Comparison of ENCODE assay signal across 28 mouse cellular contexts in the genomic region with DNA sequence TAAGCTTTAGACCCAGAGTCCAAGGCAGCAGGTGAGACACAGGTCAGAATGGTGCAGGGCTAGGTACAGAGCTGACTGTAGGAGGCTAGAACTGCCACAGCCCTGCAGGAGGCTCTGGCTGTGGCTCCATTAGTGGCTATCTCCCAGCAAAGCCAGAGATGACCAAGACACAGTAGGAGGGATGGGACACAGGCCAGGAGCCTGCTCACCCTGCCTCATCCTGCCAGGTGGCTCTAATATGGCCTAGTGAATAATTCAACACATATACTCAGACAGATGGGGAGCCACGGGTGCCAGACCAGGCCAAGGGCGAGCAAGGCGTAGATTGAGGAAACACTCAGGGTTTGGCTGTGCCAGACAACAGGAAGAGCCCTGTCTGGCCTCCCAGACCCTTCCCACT. TPM values are rescaled to one million over a fixed set of nuclear protein-coding genes. Genes with fewer than 3 reads are reported as not detected.
A peak's percentile ranks its signal among the peaks of the same experiment; 100 is the strongest.
DNase-seq lines count a peak whose midpoint lies in the region; ATAC-seq and TF ChIP-seq lines count a peak whose summit lies in the region.
"Had no signal": no experiment of that assay in that cellular context is flagged by ENCODE, and none has a peak within 500 bp of the region (broad histone marks: within the 10 kb centered on the region; RNA-seq: fewer than 3 reads in every experiment).

No protein-coding gene starts in this region.

- no peaks in the 10 kb centered on the region for H3K27me3 ChIP-seq in hindbrain, postnatal 0 days (ENCODE audit: insufficient read depth, low read length)
- H3K27me3 ChIP-seq in hindbrain, embryonic 10.5 days (ENCODE audit: insufficient read depth, poor library complexity, severe bottlenecking): 0 out of 2 replicates have a peak, but pooled peaks cover 4% of the 10 kb centered on the region
- peaks cover 5% of the 10 kb centered on the region; the same call in 1 of the 2 replicates for H3K27me3 ChIP-seq in neural tube, embryonic 15.5 days (replicated peaks)
- H3K27me3 ChIP-seq in lung, postnatal 0 days (replicated peaks; ENCODE audit: insufficient read depth, low read length): no peaks in the 10 kb centered on the region
- H3K27me3 ChIP-seq: hindbrain, embryonic 12.5 days; lung, embryonic 15.5 days had no signal

- TF ChIP-seq CTCF in hindbrain, postnatal 0 days (IDR thresholded peaks at IDR 0.05; ENCODE audit: low read depth): no peak
- TF ChIP-seq CTCF in lung, postnatal 0 days (IDR thresholded peaks at IDR 0.05): no peak

- no peaks in the 10 kb centered on the region for H3K36me3 ChIP-seq in hindbrain, postnatal 0 days (ENCODE audit: insufficient read depth, low read length)
- no peaks in the 10 kb centered on the region for H3K36me3 ChIP-seq in hindbrain, embryonic 10.5 days
- H3K36me3 ChIP-seq in neural tube, embryonic 15.5 days: no peaks in the 10 kb centered on the region
- no peaks in the 10 kb centered on the region for H3K36me3 ChIP-seq in lung, postnatal 0 days (ENCODE audit: insufficient read depth, low read length)
- H3K36me3 ChIP-seq: heart, embryonic 10.5 days; heart, embryonic 15.5 days; hindbrain, embryonic 12.5 days; limb, embryonic 13.5 days; lung, embryonic 15.5 days had no signal

- H3K4me2 ChIP-seq in hindbrain, postnatal 0 days (ENCODE audit: low read depth, low read length): no peak overlapping the region
- H3K4me2 ChIP-seq in neural tube, embryonic 15.5 days: no peak overlapping the region
- H3K4me2 ChIP-seq in lung, postnatal 0 days (replicated peaks; ENCODE audit: low read depth, low read length): no peak overlapping the region
- H3K4me2 ChIP-seq: forebrain, embryonic 13.5 days; heart, embryonic 15.5 days; hindbrain, embryonic 12.5 days; limb, embryonic 13.5 days; liver, embryonic 11.5 days; lung, embryonic 15.5 days had no signal

- 38% methylated on average over 3 of the region's 3 CpGs for WGBS in hindbrain, postnatal 0 days
- 88% methylated on average over 3 of the region's 3 CpGs for WGBS in hindbrain, embryonic 10.5 days
- 84% methylated on average over 3 of the region's 3 CpGs for WGBS in neural tube, embryonic 15.5 days
- WGBS in lung, postnatal 0 days: 62% methylated on average over 3 of the region's 3 CpGs

- H3K27ac ChIP-seq in hindbrain, postnatal 0 days: no peak overlapping the region
- H3K27ac ChIP-seq in hindbrain, embryonic 10.5 days: no peak overlapping the region
- no peak overlapping the region for H3K27ac ChIP-seq in neural tube, embryonic 15.5 days (replicated peaks)
- H3K27ac ChIP-seq in lung, postnatal 0 days (ENCODE audit: low read length): no peak overlapping the region
- H3K27ac ChIP-seq: forebrain, embryonic 13.5 days; heart, embryonic 10.5 days; heart, embryonic 15.5 days; hindbrain, embryonic 12.5 days; limb, embryonic 13.5 days; lung, embryonic 15.5 days had no signal

- H3K9me3 ChIP-seq in hindbrain, postnatal 0 days (ENCODE audit: low read length): no peaks in the 10 kb centered on the region
- no peaks in the 10 kb centered on the region for H3K9me3 ChIP-seq in hindbrain, embryonic 10.5 days
- no peaks in the 10 kb centered on the region for H3K9me3 ChIP-seq in neural tube, embryonic 15.5 days (replicated peaks)
- no peaks in the 10 kb centered on the region for H3K9me3 ChIP-seq in lung, postnatal 0 days (ENCODE audit: low read length)
- H3K9me3 ChIP-seq: forebrain, embryonic 13.5 days; heart, embryonic 10.5 days; heart, embryonic 15.5 days; hindbrain, embryonic 12.5 days; limb, embryonic 13.5 days; lung, embryonic 15.5 days had no signal

- no peak overlapping the region for H3K4me3 ChIP-seq in hindbrain, postnatal 0 days (ENCODE audit: low read length)
- no peak overlapping the region for H3K4me3 ChIP-seq in hindbrain, embryonic 10.5 days
- no peak overlapping the region for H3K4me3 ChIP-seq in neural tube, embryonic 15.5 days (replicated peaks)
- no peak overlapping the region for H3K4me3 ChIP-seq in lung, postnatal 0 days (ENCODE audit: low read depth, low read length)
- H3K4me3 ChIP-seq: forebrain, embryonic 13.5 days; heart, embryonic 10.5 days; heart, embryonic 15.5 days; hindbrain, embryonic 12.5 days; limb, embryonic 13.5 days; lung, embryonic 15.5 days had no signal

- no peak for TF ChIP-seq EP300 in lung, postnatal 0 days (IDR thresholded peaks at IDR 0.05)

- peak; percentile 45 for DNase-seq in hindbrain, postnatal 0 days (ENCODE audit: low spot score)
- no peak for DNase-seq in hindbrain, embryonic 10.5 days (ENCODE audit: low spot score)
- DNase-seq in cerebellum, adult 8-10 months: peak; percentile 75
- DNase-seq in cerebellum, postnatal 25 days: peak; percentile 86 to 92
- no peak for DNase-seq in lung, postnatal 0 days (ENCODE audit: low spot score)
- DNase-seq in adrenal gland, adult 8-10 months: no peak
- DNase-seq: adrenal gland, postnatal 14 days; gastrocnemius, postnatal 25 days; heart, adult 11 months; kidney, adult 8-10 months; kidney, postnatal 10 days; lung, postnatal 36 days; midbrain, embryonic 14.5 days; right cerebral cortex, adult 18-20 months; spleen, adult 18-20 months; thymus, postnatal 36 days had no signal

- H3K9ac ChIP-seq in hindbrain, postnatal 0 days (replicated peaks; ENCODE audit: low read length): no peak overlapping the region
- no peak overlapping the region for H3K9ac ChIP-seq in neural tube, embryonic 15.5 days (replicated peaks)
- no peak overlapping the region for H3K9ac ChIP-seq in lung, postnatal 0 days (replicated peaks; ENCODE audit: low read depth)
- H3K9ac ChIP-seq: forebrain, embryonic 13.5 days; heart, embryonic 15.5 days; hindbrain, embryonic 12.5 days; limb, embryonic 13.5 days; lung, embryonic 15.5 days had no signal

- no peak for ATAC-seq in hindbrain, postnatal 0 days
- ATAC-seq in cerebellum, adult (ENCODE audit: insufficient number of reproducible peaks, low FRiP score, low TSS enrichment): peak; percentile 39
- ATAC-seq in neural tube, embryonic 15.5 days (ENCODE audit: low FRiP score): no peak
- no peak for ATAC-seq in lung, postnatal 0 days
- ATAC-seq: forebrain, embryonic 13.5 days; intestine, embryonic 16.5 days had no signal

- H3K4me1 ChIP-seq in hindbrain, postnatal 0 days (ENCODE audit: insufficient read depth, low read length): peaks cover 4% of the 10 kb centered on the region; the same call in 1 of the 2 replicates
- no peaks in the 10 kb centered on the region for H3K4me1 ChIP-seq in hindbrain, embryonic 10.5 days (replicated peaks)
- no peaks in the 10 kb centered on the region for H3K4me1 ChIP-seq in neural tube, embryonic 15.5 days
- H3K4me1 ChIP-seq in lung, postnatal 0 days (ENCODE audit: insufficient read depth, low read depth, low read length): no peaks in the 10 kb centered on the region
- H3K4me1 ChIP-seq: forebrain, embryonic 13.5 days; heart, embryonic 10.5 days; heart, embryonic 15.5 days; hindbrain, embryonic 12.5 days; limb, embryonic 13.5 days; lung, embryonic 15.5 days had no signal

RNA-seq across cellular contexts. Expression of gene Slco4a1, which starts 35.4 kb away (rescaled TPM):
- 4.0 and 5.4 TPM in 2 replicates for total RNA-seq in hindbrain, postnatal 0 days (2014; rRNA removed)
- polyA plus RNA-seq in hindbrain, postnatal 0 days (2015; fragmentation: Nextera tagmentation; extraction: Ambion mirVana): 2.0 and 2.9 TPM in 2 replicates
- 7.6 and 8.7 TPM in 2 replicates for polyA plus RNA-seq in hindbrain, embryonic 10.5 days (2016; fragmentation: Nextera tagmentation; extraction: Ambion mirVana)
- 2.4 and 4.0 TPM in 2 replicates for polyA plus RNA-seq in neural tube, embryonic 15.5 days (2015; fragmentation: Nextera tagmentation; extraction: Ambion mirVana)
- 0.20 and 0.21 TPM in 2 replicates for polyA plus RNA-seq in lung, postnatal 0 days (2015; fragmentation: Nextera tagmentation; extraction: Ambion mirVana)
- under 1 TPM in 3 of 4 experiments, not detected in 1; 0.67 to 0.81 (median 0.73) TPM for total RNA-seq in adrenal gland, adult 8-10 months (2022)
- total RNA-seq: gastrocnemius, adult 18-20 months; gastrocnemius, postnatal 25 days; heart, postnatal 25 days had no signal

Comparison
In these comparisons a context has a peak if more than half of its experiments do, and no peak if none do; other contexts are left out.
1. DNase-seq: peak in hindbrain, postnatal 0 days (single experiment), cerebellum, adult 8-10 months (single experiment) and cerebellum, postnatal 25 days (2 of 2); none in hindbrain, embryonic 10.5 days (single experiment), lung, postnatal 0 days (single experiment) and adrenal gland, adult 8-10 months (single experiment).